Mouse (Mus musculus) G1E (cell line): ENCODE measurements around the gene Rasa3.

Experiments used
- CTCF ChIP-seq: IDR thresholded peaks from 2 replicates; pipeline ENCODE4 v1.5.1; 2012; ENCODE audit warnings: low read depth, low read length, inconsistent platforms, mixed read lengths
- GATA1 ChIP-seq: IDR thresholded peaks from 2 replicates; pipeline ENCODE4 v1.6.1; 2012; ENCODE audit warnings: borderline replicate concordance, low read length, inconsistent platforms, mixed read lengths
- TAL1 ChIP-seq: conservative IDR thresholded peaks from 2 replicates; pipeline ENCODE4 v1.6.1; 2012; ENCODE audit warnings: low read depth, low read length, inconsistent platforms, mixed read lengths

- TF ChIP-seq CTCF (no peak), GATA1 (no peak), TAL1 (no peak)
Observed at GRCm38 (mm10) chr8:13674294-13675010, 3.0 kb downstream of the Rasa3 start.
